Mouse (Mus musculus): ENCODE results near the gene Lin9. TPM values are rescaled to one million over a fixed set of nuclear protein-coding genes. Genes with fewer than 3 reads are reported as not detected.

Lin9 gene
- polyA plus RNA-seq, 1 experiment from 2014 or later: 28.1 TPM

DNA sequence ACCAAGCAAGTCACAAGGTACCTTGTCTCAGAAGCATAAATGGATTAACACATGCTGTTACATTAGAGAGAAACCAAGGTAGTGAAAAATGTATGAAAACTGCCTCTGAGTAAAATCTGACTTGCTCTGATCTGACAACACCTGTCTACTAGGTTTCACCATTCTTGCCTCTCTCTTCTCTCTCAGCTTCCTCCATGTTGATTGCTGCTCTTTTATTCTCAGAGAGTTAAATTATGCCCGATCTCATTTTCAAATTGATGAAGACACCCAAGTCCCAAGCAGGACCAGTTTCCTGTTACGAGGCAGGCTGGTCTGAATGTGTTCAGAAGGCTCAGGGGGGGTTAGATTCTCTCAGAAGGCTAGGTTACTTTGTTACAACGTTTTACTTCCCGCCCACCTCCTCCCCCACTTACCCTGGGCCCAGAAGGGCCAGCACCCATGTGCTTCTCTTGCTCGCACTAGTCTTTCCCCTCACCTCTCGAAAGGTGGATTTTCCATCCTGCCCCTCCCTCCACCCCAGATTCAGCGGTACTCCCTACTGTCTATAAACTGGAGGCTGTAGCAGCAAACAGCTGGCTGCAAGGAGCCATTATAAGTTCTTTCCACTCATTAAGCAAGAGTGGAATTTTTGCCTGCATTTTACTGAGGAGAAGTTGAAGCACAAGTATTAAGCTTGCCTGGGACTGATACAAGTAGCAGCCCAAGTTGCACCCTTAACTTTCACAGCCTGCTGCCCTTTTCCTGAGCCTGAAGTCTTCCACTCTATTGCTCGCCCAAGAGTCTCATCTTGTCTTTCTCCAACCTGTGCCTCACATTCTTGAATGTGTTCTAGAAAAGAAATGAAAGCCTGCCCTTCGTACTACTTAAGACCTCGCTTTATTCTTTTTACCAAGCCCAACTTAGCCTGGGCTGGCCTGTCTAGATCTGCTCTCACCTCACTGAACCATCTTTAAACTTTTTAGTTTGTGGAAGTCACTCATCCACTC, 1.2 kb upstream of the Lin9 start:
- Histone ChIP-seq H3K36me3 (replicated peaks) (peaks cover 17% of the 10 kb centered on the region), H3K27me3 (ENCODE audit: poor library complexity, severe bottlenecking) (no peaks in the 10 kb centered on the region), H3K9me3 (0 out of 2 replicates have a peak, but pooled peaks cover 2% of the 10 kb centered on the region), H3K27ac (peak overlapping the region; percentile 99), H3K4me3 (peak overlapping the region; percentile 98), H3K4me1 (peaks cover 37% of the 10 kb centered on the region)
- 52% methylated on average over 10 of the region's 10 CpGs for WGBS
- no peak for DNase-seq (ENCODE audit: extremely low spot score, low spot score)

DNA sequence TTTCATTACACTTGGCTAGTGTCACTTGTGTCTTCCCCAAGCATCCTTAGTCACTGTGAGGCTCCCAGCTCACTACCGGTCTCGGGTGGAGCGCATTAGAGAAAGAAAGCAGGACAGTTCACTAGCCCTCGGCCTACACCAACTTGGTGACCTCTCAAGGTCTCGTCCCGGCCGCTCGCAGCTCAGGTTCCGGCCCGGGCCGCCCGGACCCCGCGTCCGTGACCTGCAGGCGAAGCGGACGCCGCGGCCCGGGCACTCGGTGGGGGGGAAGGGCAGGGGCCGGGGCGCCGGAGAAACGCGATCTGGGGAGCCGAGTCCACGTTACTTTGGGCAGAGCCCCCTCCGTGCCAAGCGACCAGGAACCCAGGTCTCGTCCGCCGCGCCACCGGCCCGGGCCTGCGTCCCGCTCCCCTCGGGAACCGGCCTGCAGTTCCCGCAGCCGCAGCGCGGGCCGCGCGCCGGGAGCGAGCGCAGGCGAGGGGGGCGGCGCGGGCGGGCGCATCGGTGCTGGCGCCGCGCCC, 285 bp upstream of the Lin9 start:
- Histone ChIP-seq H3K4me1 (peaks cover 37% of the 10 kb centered on the region), H3K36me3 (replicated peaks) (peaks cover 26% of the 10 kb centered on the region), H3K4me3 (peak overlapping the region; percentile 98), H3K27me3 (ENCODE audit: poor library complexity, severe bottlenecking) (no peaks in the 10 kb centered on the region), H3K9me3 (0 out of 2 replicates have a peak, but pooled peaks cover 2% of the 10 kb centered on the region), H3K27ac (peak overlapping the region; percentile 99)
- under 1% methylated on average over 57 of the region's 61 CpGs for WGBS
- DNase-seq (ENCODE audit: extremely low spot score, low spot score): peak; percentile 68

DNA sequence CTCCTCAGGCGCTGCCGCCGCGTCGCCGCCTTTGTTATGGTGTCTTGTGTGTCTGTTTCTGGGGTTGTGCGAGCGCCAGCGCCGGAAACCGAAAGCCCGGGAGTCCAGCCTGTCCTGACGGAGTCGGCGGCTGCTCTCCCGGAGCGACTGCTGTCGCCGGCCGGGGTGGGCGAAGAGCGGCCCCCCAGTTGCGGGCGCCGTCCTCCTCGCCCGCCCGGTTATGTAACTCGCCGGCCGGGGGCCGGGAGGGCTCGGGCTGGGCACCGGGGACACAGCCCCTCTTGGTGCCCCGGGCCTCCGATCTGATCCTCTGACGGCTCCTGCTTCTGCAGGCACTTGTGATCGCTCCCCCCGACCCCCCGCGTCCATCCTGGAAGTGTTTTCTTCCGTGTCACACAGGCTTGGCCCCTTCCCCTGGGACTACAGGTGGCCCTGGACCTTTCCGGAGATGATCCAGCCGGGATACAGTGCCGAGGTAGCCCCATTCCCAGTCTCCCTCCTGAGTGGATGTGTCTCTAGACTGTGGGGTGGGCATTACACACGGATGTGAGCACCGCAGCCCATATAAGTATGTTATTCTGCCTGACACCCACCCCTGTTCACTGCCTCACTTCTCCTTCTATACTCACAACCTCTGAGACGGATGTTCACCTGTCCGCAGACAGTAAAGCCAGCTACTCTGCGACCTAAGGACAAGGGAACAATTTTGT, 723 bp downstream of the Lin9 start:
- Histone ChIP-seq H3K36me3 (replicated peaks) (peaks cover 36% of the 10 kb centered on the region), H3K9me3 (0 out of 2 replicates have a peak, but pooled peaks cover 2% of the 10 kb centered on the region), H3K4me3 (peak overlapping the region; percentile 98), H3K27ac (peak overlapping the region; percentile 99), H3K27me3 (ENCODE audit: poor library complexity, severe bottlenecking) (no peaks in the 10 kb centered on the region), H3K4me1 (peaks cover 37% of the 10 kb centered on the region)
- WGBS: 4% methylated on average over 50 of the region's 50 CpGs
- peak; percentile 64 for DNase-seq (ENCODE audit: extremely low spot score, low spot score)

DNA sequence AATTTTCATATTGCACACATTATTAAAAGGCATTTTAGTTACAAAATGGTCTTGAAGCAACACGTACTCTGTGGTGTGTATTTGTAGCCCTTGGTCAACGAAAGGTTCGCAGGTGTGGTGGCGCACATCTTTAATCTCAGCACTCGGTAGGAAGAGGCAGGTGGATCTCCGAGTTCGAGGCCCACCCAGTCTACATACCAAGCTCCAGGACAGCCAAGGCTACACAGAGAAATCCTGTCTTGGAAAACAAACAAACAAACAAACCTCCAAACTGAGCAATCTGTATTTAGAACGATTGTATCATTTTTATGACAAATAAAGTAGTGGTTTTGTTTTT, 1.2 kb downstream of the Lin9 start:
- peaks cover 37% of the 10 kb centered on the region for H3K4me1 ChIP-seq
- peaks cover 40% of the 10 kb centered on the region for H3K36me3 ChIP-seq (replicated peaks)
- H3K27ac ChIP-seq: peak overlapping the region; percentile 99
- peak overlapping the region; percentile 98 for H3K4me3 ChIP-seq
- 90% methylated on average over 8 of the region's 8 CpGs for WGBS
- no peak for DNase-seq (ENCODE audit: extremely low spot score, low spot score)
- H3K9me3 ChIP-seq: 0 out of 2 replicates have a peak, but pooled peaks cover 2% of the 10 kb centered on the region
- no peaks in the 10 kb centered on the region for H3K27me3 ChIP-seq (ENCODE audit: poor library complexity, severe bottlenecking)

DNA sequence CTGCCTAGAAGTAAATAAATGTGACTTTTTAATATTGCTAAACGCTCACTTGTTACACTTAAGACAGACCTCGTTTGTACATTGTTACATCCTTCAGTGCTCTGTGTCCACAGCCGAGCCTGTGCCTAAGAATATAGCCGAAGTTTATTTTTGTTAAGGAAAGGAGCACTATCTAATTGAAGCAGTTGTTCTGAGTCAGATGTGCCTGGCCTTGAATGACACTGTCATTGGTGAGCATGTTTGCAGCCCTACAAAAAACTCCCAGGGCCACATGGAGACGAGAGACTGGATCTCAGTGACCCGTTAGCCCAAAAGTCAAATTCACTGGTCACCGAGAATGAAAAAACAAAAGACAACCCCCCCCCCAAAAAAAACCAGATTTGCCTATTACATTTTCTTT, 50.3 kb downstream of the Lin9 start:
- 93% methylated on average over 7 of the region's 7 CpGs for WGBS
- Histone ChIP-seq H3K9me3 (no peaks in the 10 kb centered on the region), H3K27ac (no peak overlapping the region), H3K36me3 (replicated peaks) (peaks cover 59% of the 10 kb centered on the region), H3K27me3 (ENCODE audit: poor library complexity, severe bottlenecking) (peaks cover 24% of the 10 kb centered on the region), H3K4me1 (peaks cover 2% of the 10 kb centered on the region), H3K4me3 (no peak overlapping the region)
- no peak for DNase-seq (ENCODE audit: extremely low spot score, low spot score)

DNA sequence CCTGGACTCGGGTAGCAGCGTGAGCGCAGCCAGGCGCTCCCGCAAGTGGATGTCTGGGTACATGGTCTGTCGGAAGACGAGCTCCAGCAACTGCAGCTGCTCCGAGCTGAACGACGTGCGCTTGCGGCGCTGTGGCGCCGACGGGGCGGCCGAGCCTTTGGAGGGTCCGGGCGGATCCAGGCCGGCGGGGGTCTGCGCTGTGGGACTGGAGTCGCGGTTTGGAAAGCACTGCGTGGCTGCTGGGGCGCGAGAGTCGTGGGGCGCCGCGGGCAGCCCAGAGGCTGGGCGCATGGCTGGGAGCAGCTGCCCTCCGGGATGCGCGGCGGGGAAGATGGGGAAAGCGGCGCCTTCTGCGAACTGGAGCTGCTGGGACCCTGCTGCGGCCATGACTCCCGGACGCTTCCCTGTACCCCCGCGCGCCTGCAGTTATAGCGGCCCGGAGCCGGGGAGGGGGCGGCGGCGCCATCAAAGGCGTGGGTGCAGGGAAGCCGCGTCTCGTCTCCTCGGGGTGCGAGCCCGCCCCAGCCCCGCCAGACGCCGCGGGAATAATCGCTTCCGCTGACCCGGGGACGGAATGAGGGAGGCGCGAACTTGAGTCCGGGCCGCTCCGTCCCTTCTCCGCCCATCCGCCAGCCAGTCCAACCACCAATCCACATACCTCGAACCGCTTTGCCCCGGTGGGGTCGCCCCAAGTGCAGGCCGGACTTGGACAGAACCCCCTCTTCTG, 55.8 kb downstream of the Lin9 start, which contains the start of gene Mixl1:
TSS of gene Mixl1 (minus strand) at position 409 of the 727 bp plus-strand sequence.
- Histone ChIP-seq H3K4me3 (peak within 1 kb of the TSS; percentile 54), H3K27me3 (ENCODE audit: poor library complexity, severe bottlenecking) (peaks cover 65% of the 10 kb centered on the region), H3K27ac (no peak within 1 kb of the TSS), H3K36me3 (replicated peaks) (peaks cover 10% of the 10 kb centered on the region), H3K4me1 (peaks cover 13% of the 10 kb centered on the region), H3K9me3 (no peaks in the 10 kb centered on the region)
- 2% methylated on average over 78 of the region's 79 CpGs for WGBS
- DNase-seq (ENCODE audit: extremely low spot score, low spot score): peak; percentile 30

DNA sequence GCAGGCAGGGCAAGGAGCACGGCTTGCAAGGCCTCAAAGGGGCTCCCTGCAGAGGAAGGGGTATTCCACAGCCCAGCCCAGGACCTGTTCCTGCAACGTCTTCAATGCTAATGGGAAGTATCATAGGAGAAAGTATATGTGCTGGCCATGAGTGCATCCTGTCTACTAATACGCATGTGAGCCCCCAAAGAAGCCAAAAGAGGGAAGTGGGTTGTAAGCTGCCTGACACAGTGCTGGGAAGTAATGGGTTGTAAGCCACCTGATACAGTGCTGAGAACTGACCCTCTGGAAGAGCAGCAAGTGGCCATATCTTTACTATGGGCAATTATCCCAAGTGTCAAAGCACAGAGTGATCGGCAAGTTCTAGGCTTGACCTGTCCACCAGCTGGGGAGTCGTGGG, 57.1 kb downstream of the Lin9 start:
- no peak overlapping the region for H3K27ac ChIP-seq
- WGBS: 57% methylated on average over 5 of the region's 5 CpGs
- no peaks in the 10 kb centered on the region for H3K9me3 ChIP-seq
- peaks cover 65% of the 10 kb centered on the region for H3K27me3 ChIP-seq (ENCODE audit: poor library complexity, severe bottlenecking)
- no peaks in the 10 kb centered on the region for H3K36me3 ChIP-seq (replicated peaks)
- peaks cover 13% of the 10 kb centered on the region for H3K4me1 ChIP-seq
- DNase-seq (ENCODE audit: extremely low spot score, low spot score): no peak
- no peak overlapping the region for H3K4me3 ChIP-seq

DNA sequence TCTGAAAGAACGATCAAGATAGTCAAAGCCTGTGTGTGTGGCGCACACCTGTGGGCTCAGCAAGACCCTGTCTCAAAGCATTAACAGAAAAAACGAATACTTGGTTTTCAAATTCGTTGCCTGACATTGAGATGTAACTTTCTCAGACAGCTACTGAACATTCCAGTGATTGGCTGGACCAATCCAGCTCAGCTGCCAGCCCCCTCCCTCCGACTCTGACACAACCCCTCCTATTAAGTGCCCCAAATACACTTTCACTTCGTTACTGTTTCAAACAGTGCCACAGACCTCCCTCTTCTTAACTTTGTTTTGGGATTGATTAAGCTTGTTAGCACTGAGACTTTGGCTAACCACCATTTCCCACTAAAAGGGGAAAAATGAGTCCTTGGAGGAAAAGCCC, 62.5 kb downstream of the Lin9 start:
- H3K36me3 ChIP-seq (replicated peaks): no peaks in the 10 kb centered on the region
- no peak for DNase-seq (ENCODE audit: extremely low spot score, low spot score)
- no peaks in the 10 kb centered on the region for H3K9me3 ChIP-seq
- peaks cover 20% of the 10 kb centered on the region for H3K27me3 ChIP-seq (ENCODE audit: poor library complexity, severe bottlenecking)
- 64% methylated on average over 6 of the region's 6 CpGs for WGBS
- H3K4me1 ChIP-seq: 0 out of 2 replicates have a peak, but pooled peaks cover 5% of the 10 kb centered on the region
- H3K4me3 ChIP-seq: no peak overlapping the region
- H3K27ac ChIP-seq: no peak overlapping the region

DNA sequence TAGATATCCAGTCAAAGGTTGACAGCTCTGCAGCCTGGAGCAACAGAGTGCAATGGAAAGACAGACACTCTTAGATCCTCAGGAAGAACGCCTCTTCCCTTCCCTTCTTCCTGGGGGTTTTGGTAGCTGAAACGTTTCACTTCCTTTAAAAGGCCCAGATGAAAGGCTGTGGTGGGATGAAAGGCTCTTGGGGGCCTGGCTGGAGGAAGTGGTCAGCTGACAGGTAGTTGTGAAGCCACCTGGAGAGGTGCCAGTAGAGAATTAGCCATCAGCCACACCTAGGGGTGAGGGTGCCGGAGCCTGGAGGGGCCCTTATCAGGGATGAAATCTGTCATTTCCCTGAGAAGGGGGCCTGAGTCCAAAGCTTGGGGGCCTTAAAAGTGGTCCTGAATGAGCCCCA, 66.4 kb downstream of the Lin9 start:
- Histone ChIP-seq H3K36me3 (replicated peaks) (no peaks in the 10 kb centered on the region), H3K27ac (no peak overlapping the region), H3K9me3 (no peaks in the 10 kb centered on the region), H3K4me1 (0 out of 2 replicates have a peak, but pooled peaks cover 5% of the 10 kb centered on the region), H3K4me3 (no peak overlapping the region), H3K27me3 (ENCODE audit: poor library complexity, severe bottlenecking) (no peaks in the 10 kb centered on the region)
- DNase-seq (ENCODE audit: extremely low spot score, low spot score): no peak
- 69% methylated on average over 3 of the region's 3 CpGs for WGBS

DNA sequence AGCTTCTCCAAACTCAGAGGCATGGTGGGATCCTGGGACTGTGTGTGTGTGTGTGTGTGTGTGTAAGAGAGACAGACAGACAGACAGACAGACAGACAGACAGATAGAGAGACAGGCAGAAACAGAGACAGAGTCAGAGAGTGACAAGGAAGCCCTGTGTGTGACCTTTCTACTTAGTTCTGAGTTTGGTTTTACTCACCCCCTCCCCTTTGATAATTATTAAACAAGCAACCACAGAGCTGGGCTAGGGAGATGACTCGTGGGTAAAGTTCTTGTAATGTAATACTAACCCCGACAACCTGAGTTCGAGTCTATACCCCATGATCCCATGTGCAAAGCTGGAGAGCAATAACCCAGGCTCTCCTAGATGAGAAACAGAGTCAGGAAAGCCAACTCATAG, 66.9 kb downstream of the Lin9 start:
- Histone ChIP-seq H3K4me3 (no peak overlapping the region), H3K4me1 (0 out of 2 replicates have a peak, but pooled peaks cover 5% of the 10 kb centered on the region), H3K9me3 (no peaks in the 10 kb centered on the region), H3K27me3 (ENCODE audit: poor library complexity, severe bottlenecking) (no peaks in the 10 kb centered on the region), H3K36me3 (replicated peaks) (no peaks in the 10 kb centered on the region), H3K27ac (no peak overlapping the region)
- no peak for DNase-seq (ENCODE audit: extremely low spot score, low spot score)
- 81% methylated on average over 3 of the region's 3 CpGs for WGBS

DNA sequence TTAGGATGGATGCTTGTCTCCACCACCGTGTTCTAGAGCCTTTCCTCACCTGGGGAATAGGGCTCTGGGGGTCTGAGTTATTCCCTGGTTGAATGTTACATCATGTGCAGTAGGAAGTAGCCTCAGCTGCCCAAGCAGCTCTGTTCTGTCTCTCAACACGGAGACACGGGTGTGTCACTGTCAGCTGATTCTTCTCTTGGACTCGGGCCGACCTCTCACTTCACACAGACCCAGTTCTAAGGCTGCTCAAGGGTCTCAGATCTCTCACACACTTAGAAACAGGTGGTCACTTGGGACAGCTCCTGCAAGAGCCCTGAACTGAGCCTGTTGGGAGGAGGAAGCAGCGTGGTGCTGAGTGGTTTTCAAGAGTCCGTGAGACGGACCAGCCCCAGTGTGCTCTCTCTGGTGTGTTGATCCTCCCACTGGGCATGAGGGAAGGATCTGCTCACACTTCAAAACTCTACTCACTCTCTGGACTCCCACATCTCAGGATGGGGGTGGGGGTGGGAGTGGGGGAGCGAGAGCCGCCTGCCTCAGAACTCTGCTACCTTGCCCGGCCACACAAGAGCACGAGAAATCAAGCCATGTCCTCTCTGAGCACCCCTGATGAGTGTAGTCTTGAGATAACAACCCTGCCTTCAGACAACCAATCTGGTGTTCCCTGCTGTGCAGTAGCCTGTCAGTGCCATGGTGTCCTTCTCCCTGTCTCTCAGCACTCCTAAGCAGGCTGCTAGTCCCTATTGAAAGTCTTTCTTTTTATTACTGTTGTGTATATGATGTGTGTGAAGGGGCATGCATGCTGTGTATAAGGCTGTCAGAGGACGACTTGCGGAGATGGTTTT, 68.2 kb downstream of the Lin9 start:
- 0 out of 2 replicates have a peak, but pooled peaks cover 5% of the 10 kb centered on the region for H3K4me1 ChIP-seq
- no peaks in the 10 kb centered on the region for H3K36me3 ChIP-seq (replicated peaks)
- H3K27me3 ChIP-seq (ENCODE audit: poor library complexity, severe bottlenecking): no peaks in the 10 kb centered on the region
- no peaks in the 10 kb centered on the region for H3K9me3 ChIP-seq
- 81% methylated on average over 14 of the region's 14 CpGs for WGBS
- H3K4me3 ChIP-seq: no peak overlapping the region
- no peak for DNase-seq (ENCODE audit: extremely low spot score, low spot score)
- no peak overlapping the region for H3K27ac ChIP-seq

Measured in forebrain, embryonic 10.5 days (tissue).